Comparison of ENCODE assay signal across 17 mouse cellular contexts in the genomic region with DNA sequence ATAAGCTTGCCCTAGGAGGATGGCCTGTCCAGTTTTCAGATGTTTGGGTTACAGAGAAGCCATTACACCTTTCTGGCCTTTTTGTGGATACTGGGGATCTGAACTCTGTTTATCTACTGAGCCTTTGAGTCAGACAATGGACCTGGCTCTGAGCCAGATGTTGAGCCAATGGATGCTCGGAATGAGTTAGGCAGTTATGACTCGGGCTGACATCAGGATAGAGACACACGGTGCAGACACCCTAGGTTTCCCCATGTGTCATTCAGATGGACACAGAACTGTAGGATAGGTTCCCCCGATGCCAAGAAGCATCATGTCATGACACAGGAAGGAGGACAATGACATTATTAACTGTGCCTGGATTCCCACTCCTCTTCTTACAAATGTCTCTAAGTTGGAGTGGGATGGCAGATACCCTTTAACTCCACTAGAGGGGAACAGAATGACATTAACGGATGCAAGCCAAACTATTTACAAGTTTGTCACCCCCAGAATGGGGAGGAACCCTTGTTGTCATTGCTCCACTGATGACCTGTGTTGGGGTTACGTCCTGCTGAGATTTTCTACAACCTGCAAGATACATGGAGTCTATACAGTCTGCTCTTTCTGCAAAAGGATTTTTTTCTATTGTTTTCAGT.
DNase-seq lines count a peak whose midpoint lies in the region; ATAC-seq and TF ChIP-seq lines count a peak whose summit lies in the region.
"Had no signal": no experiment of that assay in that cellular context is flagged by ENCODE, and none has a peak within 500 bp of the region (broad histone marks: within the 10 kb centered on the region; RNA-seq: fewer than 3 reads in every experiment).

No protein-coding gene starts in this region.

- no peaks in the 10 kb centered on the region for H3K27me3 ChIP-seq in heart, postnatal 0 days (ENCODE audit: control insufficient read depth, insufficient read depth, low read length)
- no peaks in the 10 kb centered on the region for H3K27me3 ChIP-seq in lung, embryonic 14.5 days (ENCODE audit: insufficient read depth, low read length)
- no peaks in the 10 kb centered on the region for H3K27me3 ChIP-seq in E14TG2a.4 (ENCODE audit: insufficient read depth, low read length)
- H3K27me3 ChIP-seq: hindbrain, embryonic 12.5 days; limb, embryonic 13.5 days; midbrain, embryonic 13.5 days had no signal

- H3K36me3 ChIP-seq in heart, postnatal 0 days (replicated peaks; ENCODE audit: control insufficient read depth, insufficient read depth, low read length), result no peaks in the 10 kb centered on the region
- H3K36me3 ChIP-seq in lung, embryonic 14.5 days (ENCODE audit: insufficient read depth), result no peaks in the 10 kb centered on the region
- H3K36me3 ChIP-seq in E14TG2a.4 (ENCODE audit: insufficient read depth, low read length), result no peaks in the 10 kb centered on the region
- H3K36me3 ChIP-seq: forebrain, embryonic 10.5 days; hindbrain, embryonic 12.5 days; limb, embryonic 13.5 days; midbrain, embryonic 13.5 days had no signal

- no peak overlapping the region for H3K4me2 ChIP-seq in heart, postnatal 0 days (ENCODE audit: low read depth, low read length)
- H3K4me2 ChIP-seq in lung, embryonic 14.5 days, result no peak overlapping the region
- H3K4me2 ChIP-seq: hindbrain, embryonic 12.5 days; limb, embryonic 13.5 days; midbrain, embryonic 13.5 days had no signal

- H3K27ac ChIP-seq in heart, postnatal 0 days (ENCODE audit: low read depth), result no peak overlapping the region
- no peak overlapping the region for H3K27ac ChIP-seq in lung, embryonic 14.5 days (ENCODE audit: low read depth)
- H3K27ac ChIP-seq: forebrain, embryonic 10.5 days; hindbrain, embryonic 12.5 days; limb, embryonic 13.5 days; midbrain, embryonic 13.5 days had no signal

- H3K9ac ChIP-seq in heart, postnatal 0 days (replicated peaks; ENCODE audit: low read depth, low read length), result no peak overlapping the region
- H3K9ac ChIP-seq in lung, embryonic 14.5 days, result no peak overlapping the region
- H3K9ac ChIP-seq: hindbrain, embryonic 12.5 days; limb, embryonic 13.5 days; midbrain, embryonic 13.5 days had no signal

- peak; percentile 43 for DNase-seq in heart, postnatal 0 days (ENCODE audit: low spot score)
- DNase-seq in heart, adult 8-10 months (ENCODE audit: low spot score), result no peak
- peak; percentile 41 for DNase-seq in lung, embryonic 14.5 days
- no peak for DNase-seq in lung, postnatal 25 days (ENCODE audit: low spot score)
- peak; percentile 10 to 56 for DNase-seq in adrenal gland, postnatal 36 days
- DNase-seq in spleen, adult 12 weeks (ENCODE audit: low spot score), result no peak
- DNase-seq: cerebellum, postnatal 14 days; kidney, adult 8-10 months; lung, postnatal 36 days; right cerebral cortex, postnatal 25 days; thymus, postnatal 4 days had no signal

- ATAC-seq in heart, postnatal 0 days (ENCODE audit: insufficient read depth, low read depth), result no peak
- no peak for ATAC-seq in lung, embryonic 14.5 days (ENCODE audit: insufficient read depth)
- no peak for ATAC-seq in erythroblast, adult 5-6 weeks (replicated peaks; ENCODE audit: low FRiP score, poor library complexity, severe bottlenecking)
- ATAC-seq: midbrain, embryonic 13.5 days had no signal

- no peaks in the 10 kb centered on the region for H3K9me3 ChIP-seq in heart, postnatal 0 days (replicated peaks; ENCODE audit: control insufficient read depth, low read length)
- no peaks in the 10 kb centered on the region for H3K9me3 ChIP-seq in lung, embryonic 14.5 days (ENCODE audit: low read depth, low read length)
- no peaks in the 10 kb centered on the region for H3K9me3 ChIP-seq in E14TG2a.4 (ENCODE audit: low read length)
- H3K9me3 ChIP-seq: forebrain, embryonic 10.5 days; hindbrain, embryonic 12.5 days; limb, embryonic 13.5 days; midbrain, embryonic 13.5 days had no signal

- H3K4me1 ChIP-seq in heart, postnatal 0 days (ENCODE audit: control insufficient read depth, insufficient read depth), result no peaks in the 10 kb centered on the region
- no peaks in the 10 kb centered on the region for H3K4me1 ChIP-seq in lung, embryonic 14.5 days (ENCODE audit: insufficient read depth)
- no peaks in the 10 kb centered on the region for H3K4me1 ChIP-seq in E14TG2a.4 (replicated peaks; ENCODE audit: low read depth, low read length)
- H3K4me1 ChIP-seq: forebrain, embryonic 10.5 days; hindbrain, embryonic 12.5 days; midbrain, embryonic 13.5 days had no signal

- no peak overlapping the region for H3K4me3 ChIP-seq in heart, postnatal 0 days (ENCODE audit: low read depth, low read length)
- no peak overlapping the region for H3K4me3 ChIP-seq in lung, embryonic 14.5 days (ENCODE audit: low read depth, low read length)
- no peak overlapping the region for H3K4me3 ChIP-seq in E14TG2a.4 (replicated peaks; ENCODE audit: low read length)
- H3K4me3 ChIP-seq: forebrain, embryonic 10.5 days; hindbrain, embryonic 12.5 days; limb, embryonic 13.5 days; midbrain, embryonic 13.5 days had no signal

- TF ChIP-seq CTCF in heart, postnatal 0 days (IDR thresholded peaks at IDR 0.05; ENCODE audit: low read depth), result peak; percentile 51
- peak; percentile 55 for TF ChIP-seq CTCF in lung, embryonic 14.5 days (IDR thresholded peaks at IDR 0.05; ENCODE audit: low read depth)
- TF ChIP-seq CTCF in E14TG2a.4 (conservative IDR thresholded peaks at IDR 0.05; ENCODE audit: low read length), result 0 out of 2 replicates have a peak, but pooled peaks have one; percentile 3

- 35% methylated on average over 6 of the region's 6 CpGs for WGBS in heart, postnatal 0 days
- 52% methylated on average over 6 of the region's 6 CpGs for WGBS in lung, embryonic 14.5 days

- TF ChIP-seq EP300 in heart, postnatal 0 days (IDR thresholded peaks at IDR 0.05; ENCODE audit: low read depth), result no peak

Comparison
In these comparisons a context has a peak if more than half of its experiments do, and no peak if none do; other contexts are left out.
1. DNase-seq: peak in heart, postnatal 0 days (single experiment), lung, embryonic 14.5 days (single experiment) and adrenal gland, postnatal 36 days (2 of 2); none in heart, adult 8-10 months (single experiment), lung, postnatal 25 days (single experiment) and spleen, adult 12 weeks (single experiment).
2. CTCF ChIP-seq: peak in every context shown above with its lines; median percentile 55 in lung, embryonic 14.5 days; 51 in heart, postnatal 0 days; 3 in E14TG2a.4.